Mouse (Mus musculus): ENCODE results near the gene Slc35g3. TPM values are rescaled to one million over a fixed set of nuclear protein-coding genes. Genes with fewer than 3 reads are reported as not detected.
A peak's percentile ranks its signal among the peaks of the same experiment; 100 is the strongest.

The Slc35g3 gene
- total and polyA plus RNA-seq, 3 experiments = not detected

GRCm38 (mm10) chr11:69799394-69800137, 37.8 kb upstream of the Slc35g3 start:
- peak overlapping the region; percentile 14; the same call in 1 of the 2 replicates for H3K4me2 ChIP-seq (ENCODE audit: insufficient read depth, low read depth, poor library complexity, severe bottlenecking)
- in situ Hi-C loops (cut with MboI; ENCODE audit: low pct_ligation_motif_present, low pct_unique_long_range_greater_than_20kb, low sequenced_read_pairs) = loop anchor here (5.0 kb wide), 1 partner anchor 78 kb away; the partner anchor contains the start of gene Tmem95
- peaks cover 36% of the 10 kb centered on the region for H3K27me3 ChIP-seq (replicated peaks)
- H3K79me2 ChIP-seq (replicated peaks; ENCODE audit: control insufficient read depth, extremely low read depth, insufficient read depth, poor library complexity, severe bottlenecking) = no peaks in the 10 kb centered on the region
- H3K36me3 ChIP-seq (replicated peaks in 1 of 2; ENCODE audit: control insufficient read depth in 1 of 2, insufficient read depth in 1 of 2, low read length in 1 of 2) = no peaks in the 10 kb centered on the region
- dilution Hi-C loops (cut with MboI; ENCODE audit: extremely low pct_ligation_motif_present, extremely low pct_unique_long_range_greater_than_20kb, low sequenced_read_pairs) = no loop called here
- H3K4me3 ChIP-seq (replicated peaks in 1 of 3; ENCODE audit: low read depth in 2 of 3, low read length in 2 of 3, poor library complexity in 1 of 3) = peak overlapping the region; percentile 4 to 64 (median 49)
- peak overlapping the region; percentile 11; the same call in 1 of the 2 replicates for H3K9ac ChIP-seq (ENCODE audit: insufficient read depth, low read depth)
- peak; percentile 96 for DNase-seq (ENCODE audit: extremely low read depth)
- peaks cover 12 to 68% of the 10 kb centered on the region in 2 experiments for H3K4me1 ChIP-seq (ENCODE audit: control insufficient read depth in 1 of 2, insufficient read depth in 2 of 2)
- peaks cover 19% of the 10 kb centered on the region for H3K9me3 ChIP-seq (replicated peaks; ENCODE audit: low read length)
- TF ChIP-seq ZNF384 (IDR thresholded peaks at IDR 0.05; ENCODE audit: low read depth, low read length) = no peak
- no peak for TF ChIP-seq CTCF (conservative IDR thresholded peaks at IDR 0.05 in 1 of 2, IDR thresholded peaks at IDR 0.05 in 1 of 2; ENCODE audit: low read depth in 2 of 2, low read length in 2 of 2)
- TF ChIP-seq MAX (IDR thresholded peaks at IDR 0.05; ENCODE audit: low read length) = 0 out of 2 replicates have a peak, but pooled peaks have one; percentile 4
- no peak; the same call in none of the 2 replicates for TF ChIP-seq EP300 (IDR thresholded peaks at IDR 0.05; ENCODE audit: low read length)
- TF ChIP-seq MEF2A (IDR thresholded peaks at IDR 0.05; ENCODE audit: borderline replicate concordance, low read depth, low read length) = peak; percentile 19; the same call in 1 of the 2 replicates
- no peak for TF ChIP-seq RCOR1 (conservative IDR thresholded peaks at IDR 0.05; ENCODE audit: low read depth, low read length)
- TF ChIP-seq RAD21 (IDR thresholded peaks at IDR 0.05; ENCODE audit: low read depth, low read length) = no peak
- peak; percentile 15; the same call in 1 of the 2 replicates for TF ChIP-seq NELFE (IDR thresholded peaks at IDR 0.05; ENCODE audit: low read depth, low read length)
- TF ChIP-seq TCF12 (IDR thresholded peaks at IDR 0.05; ENCODE audit: low read depth, low read length) = peak; percentile 47; the same call in 1 of the 2 replicates
- no peak for TF ChIP-seq USF2 (conservative IDR thresholded peaks at IDR 0.05; ENCODE audit: low read depth, low read length)
- TF ChIP-seq MAZ (IDR thresholded peaks at IDR 0.05; ENCODE audit: low read depth, low read length) = peak; percentile 61; the same call in 1 of the 2 replicates
- TF ChIP-seq CHD2 (IDR thresholded peaks at IDR 0.05; ENCODE audit: low read length) = peak; percentile 68
- no peak for TF ChIP-seq ELF1 (IDR thresholded peaks at IDR 0.05; ENCODE audit: low read depth, low read length)
- peak; percentile 12; the same call in 1 of the 2 replicates for TF ChIP-seq SIN3A (IDR thresholded peaks at IDR 0.05; ENCODE audit: low read length)
- TF ChIP-seq TBP (conservative IDR thresholded peaks at IDR 0.05; ENCODE audit: low read depth, low read length) = peak; percentile 84
- TF ChIP-seq ETS1 (conservative IDR thresholded peaks at IDR 0.05; ENCODE audit: low read depth, low read length) = peak; percentile 51
- TF ChIP-seq NRF1 (IDR thresholded peaks at IDR 0.05; ENCODE audit: low read depth, low read length) = no peak
- no peak for TF ChIP-seq E2F4 (IDR thresholded peaks at IDR 0.05; ENCODE audit: insufficient replicate concordance, low read depth, low read length)
- TF ChIP-seq MYC (IDR thresholded peaks at IDR 0.05; ENCODE audit: low read depth, low read length) = peak; percentile 46; the same call in 1 of the 2 replicates
- TF ChIP-seq MAFK (IDR thresholded peaks at IDR 0.05; ENCODE audit: insufficient replicate concordance, low read length) = no peak
- TF ChIP-seq MXI1 (IDR thresholded peaks at IDR 0.05; ENCODE audit: low read depth, low read length) = peak; percentile 51
- peak; percentile 29; the same call in 1 of the 2 replicates for TF ChIP-seq BHLHE40 (IDR thresholded peaks at IDR 0.05; ENCODE audit: low read depth, low read length)
- no peak for TF ChIP-seq ZC3H11A (IDR thresholded peaks at IDR 0.05; ENCODE audit: low read depth, low read length)
- 0 out of 2 replicates have a peak, but pooled peaks have one; percentile 40 for TF ChIP-seq KAT2A (IDR thresholded peaks at IDR 0.05; ENCODE audit: insufficient replicate concordance, low read length)
- no peak for TF ChIP-seq HCFC1 (IDR thresholded peaks at IDR 0.05; ENCODE audit: low read depth, low read length)
- no peak for TF ChIP-seq ZMIZ1 (IDR thresholded peaks at IDR 0.05; ENCODE audit: low read depth, low read length)
- H3K27ac ChIP-seq (ENCODE audit: insufficient read depth, low read depth) = peak overlapping the region; percentile 52
